Mouse (Mus musculus) lung, adult 2 months (tissue): ENCODE data around the gene Tom1. TPM values are rescaled to one million over a fixed set of nuclear protein-coding genes. Genes with fewer than 3 reads are reported as not detected.
A peak's percentile ranks its signal among the peaks of the same experiment; 100 is the strongest.

Source experiments
- DNase-seq: peaks from one replicate; pipeline ENCODE4 v3.0.0; 2022
- H3K4me1 ChIP-seq: fragments of 200-500 bp; 2 replicates; pipeline ENCODE4 v1.6.1; 2011; ENCODE audit warnings: low read length; ENCODE audit not compliant: control insufficient read depth, insufficient read depth
- H3K4me3 ChIP-seq: fragments of 200-500 bp; replicated peaks from 2 replicates; pipeline ENCODE3; 2011; ENCODE audit warnings: low read depth, mild to moderate bottlenecking, control low read depth, low read length; ENCODE audit errors: extremely low read depth
- CTCF ChIP-seq: fragments of 200-500 bp; IDR thresholded peaks from 2 replicates; pipeline ENCODE4 v1.5.1; 2011; ENCODE audit warnings: mild to moderate bottlenecking, low read length, control low read depth; ENCODE audit not compliant: insufficient read depth
- POLR2A ChIP-seq: fragments of 200-500 bp; IDR thresholded peaks from 2 replicates; pipeline ENCODE4 v1.6.1; 2011; ENCODE audit warnings: low read depth, mild to moderate bottlenecking, control low read depth, low read length, borderline replicate concordance; ENCODE audit errors: extremely low read depth
- WGBS: fragments of 180-500 bp; shearing (Covaris S2); methylation state at CpG from one replicate; pipeline ENCODE4 v1.1.7; 2018; 5-methylcytosine and 5-hydroxymethylcytosine counted together
- polyA plus RNA-seq: library from polyadenylated mRNA; depleted of rRNA; stranded (reverse); fragments of >200 nt; gene quantifications from 2 replicates; pipeline ENCODE4 v1.2.3, GENCODE M21; 2012

The Tom1 gene
- polyA plus RNA-seq, 1 experiment = 66.5 TPM

DNA sequence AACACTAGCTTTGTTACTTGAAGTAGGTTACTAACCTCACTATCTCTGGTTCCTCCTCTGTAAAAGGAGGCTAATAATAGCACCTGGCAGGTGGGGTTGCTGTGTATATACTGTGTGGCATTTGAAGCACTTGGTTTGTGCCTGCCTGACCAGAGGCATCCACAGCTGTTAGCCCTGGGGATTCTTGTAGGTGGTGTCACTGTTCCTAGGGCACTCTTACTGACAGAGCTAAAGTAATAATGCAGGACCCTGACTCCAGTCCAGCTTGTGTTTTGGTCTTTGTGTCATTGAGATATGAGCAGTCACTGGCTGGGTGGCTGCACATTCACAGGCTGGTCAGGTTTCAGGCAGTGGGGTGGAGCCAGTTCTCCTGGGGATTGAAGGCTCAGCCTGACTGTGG is 5.0 kb downstream of the Tom1 start:
- TF ChIP-seq POLR2A = no peak
- TF ChIP-seq CTCF = no peak
- peak; percentile 22 for DNase-seq
- Histone ChIP-seq H3K4me3 (no peak overlapping the region), H3K4me1 (peaks cover 7% of the 10 kb centered on the region)

DNA sequence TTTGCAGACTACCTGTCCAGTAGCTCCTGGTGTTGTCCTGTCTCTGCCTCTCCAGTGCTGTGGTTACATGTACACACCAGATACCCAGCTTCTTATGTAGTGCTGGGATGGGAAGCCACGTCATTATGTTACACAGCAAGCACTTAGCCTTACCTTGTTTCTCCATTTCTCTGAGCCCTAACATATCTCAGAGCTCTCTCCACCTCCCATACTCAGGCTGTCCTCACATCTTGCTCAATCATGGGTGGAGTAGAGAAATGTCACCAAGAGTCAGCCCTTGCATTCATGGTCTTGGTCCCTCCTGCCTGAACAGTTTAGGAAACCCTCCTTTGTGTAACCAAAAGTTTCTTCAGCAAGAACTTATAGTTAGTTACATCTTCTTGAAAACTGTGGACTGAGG is 6.2 kb downstream of the Tom1 start:
- 48% methylated on average over 1 of the region's 1 CpGs for whole genome bisulfite sequencing
- TF ChIP-seq POLR2A (no peak), CTCF (no peak)
- H3K4me1 ChIP-seq = peaks cover 4% of the 10 kb centered on the region; the same call in 1 of the 2 replicates
- H3K4me3 ChIP-seq = no peak overlapping the region
- DNase-seq = no peak

DNA sequence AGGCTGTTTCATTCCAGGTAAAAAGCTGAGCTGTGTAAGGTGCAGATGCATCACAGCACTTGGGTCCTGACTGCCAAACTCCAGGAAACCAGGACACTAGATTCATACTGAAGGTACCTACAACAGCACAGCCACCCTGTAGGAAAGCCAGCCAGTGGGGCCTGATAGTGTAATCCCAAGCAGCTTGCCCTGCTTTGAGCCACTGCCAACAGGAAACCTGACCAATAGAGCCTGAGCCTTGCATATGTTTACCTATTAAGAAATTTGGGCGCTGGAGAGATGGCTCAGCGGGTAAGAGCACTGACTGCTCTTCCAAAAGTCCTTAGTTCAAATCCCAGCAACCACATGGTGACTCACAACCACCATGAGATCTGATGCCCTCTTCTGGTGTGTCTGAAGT is 8.7 kb downstream of the Tom1 start:
- no peak overlapping the region for H3K4me3 ChIP-seq
- WGBS = 23% methylated on average over 2 of the region's 2 CpGs
- DNase-seq = no peak
- TF ChIP-seq POLR2A = no peak
- no peak for TF ChIP-seq CTCF
- peaks cover 4% of the 10 kb centered on the region; the same call in 1 of the 2 replicates for H3K4me1 ChIP-seq

DNA sequence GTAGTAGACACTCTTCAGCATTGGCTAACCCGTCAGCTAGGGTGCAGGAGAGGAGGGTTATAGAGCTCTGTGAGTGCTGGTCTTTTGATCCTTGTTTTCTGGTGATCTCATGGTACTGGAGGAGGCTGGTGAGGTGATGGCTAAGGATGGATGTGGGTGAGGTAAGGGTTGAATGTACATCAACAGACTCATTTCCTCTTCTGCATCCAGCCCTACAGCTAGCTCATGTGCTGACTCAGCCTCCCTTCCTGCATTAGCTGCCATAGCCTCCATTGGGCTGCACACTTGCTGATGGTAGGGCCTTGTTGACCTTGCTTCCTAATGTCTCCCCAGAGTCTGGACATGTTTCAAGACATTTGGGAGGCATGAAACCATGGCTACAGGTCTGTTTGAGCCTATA is 9.5 kb downstream of the Tom1 start:
- no peak overlapping the region for H3K4me3 ChIP-seq
- 83% methylated on average over 1 of the region's 1 CpGs for WGBS
- no peak for DNase-seq
- H3K4me1 ChIP-seq = peaks cover 4% of the 10 kb centered on the region; the same call in 1 of the 2 replicates
- TF ChIP-seq CTCF (no peak), POLR2A (no peak)

DNA sequence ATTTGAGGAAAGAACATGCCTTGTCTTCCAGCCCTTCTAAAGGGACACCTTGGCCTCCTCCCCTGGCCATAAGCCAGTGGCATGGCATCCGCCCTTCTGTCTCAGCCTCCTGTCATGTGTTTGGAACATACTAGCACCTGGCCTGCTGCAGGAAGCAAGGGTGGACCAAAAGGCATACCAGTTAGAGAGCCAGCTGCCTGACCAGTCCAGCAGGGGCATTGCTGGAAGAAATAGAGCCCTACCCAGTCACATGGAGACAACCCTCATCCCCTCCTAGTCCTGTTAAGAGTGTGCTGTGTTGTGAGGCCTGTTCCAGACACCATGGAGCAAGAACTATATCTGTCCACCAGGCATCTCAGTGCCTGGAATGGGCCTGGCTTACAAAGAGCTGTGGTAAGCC is 12.8 kb downstream of the Tom1 start:
- TF ChIP-seq CTCF = no peak
- no peak for TF ChIP-seq POLR2A
- Histone ChIP-seq H3K4me1 (no peaks in the 10 kb centered on the region), H3K4me3 (no peak overlapping the region)
- DNase-seq = no peak
- WGBS = 83% methylated on average over 1 of the region's 1 CpGs

DNA sequence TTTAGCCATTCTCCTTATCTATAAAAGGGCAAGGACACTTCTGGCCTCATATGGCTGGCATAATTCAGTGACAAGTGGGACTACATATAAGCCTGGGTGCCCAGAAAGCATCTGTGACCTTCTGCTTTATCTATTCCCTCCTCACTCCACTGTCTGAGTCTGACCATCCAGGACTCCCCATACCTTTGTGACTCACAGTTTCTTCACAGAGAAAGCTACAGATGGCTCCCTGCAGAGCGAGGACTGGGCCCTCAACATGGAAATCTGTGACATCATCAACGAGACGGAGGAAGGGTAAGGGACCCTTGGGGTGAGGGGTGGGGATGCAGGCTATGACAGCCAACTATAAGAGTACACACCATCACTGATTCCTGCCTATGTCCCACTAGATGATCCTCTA is 14.3 kb downstream of the Tom1 start:
- no peak for TF ChIP-seq CTCF
- no peak for TF ChIP-seq POLR2A
- Histone ChIP-seq H3K4me1 (no peaks in the 10 kb centered on the region), H3K4me3 (no peak overlapping the region)
- whole genome bisulfite sequencing = 93% methylated on average over 3 of the region's 3 CpGs
- DNase-seq = no peak

DNA sequence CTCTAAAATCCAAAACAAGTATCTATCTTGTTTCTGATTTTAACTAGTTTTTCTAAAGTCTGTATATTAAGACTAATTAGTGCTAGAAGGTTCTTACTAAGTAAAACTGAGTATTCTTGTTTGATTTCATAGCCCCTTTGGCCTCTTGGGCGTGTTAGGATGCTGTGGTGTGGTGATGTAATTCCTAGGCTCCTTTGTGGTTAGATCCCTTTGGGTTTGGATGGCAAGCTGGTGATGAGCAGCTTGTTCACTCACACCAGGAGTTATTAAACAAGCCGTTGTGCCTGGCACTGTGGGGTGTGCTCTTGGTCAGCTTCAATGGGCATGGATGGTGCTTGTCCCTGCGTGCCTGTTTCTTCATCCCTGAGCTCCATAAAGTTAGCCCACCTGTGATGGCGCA is 19.8 kb downstream of the Tom1 start:
- 89% methylated on average over 4 of the region's 4 CpGs for WGBS
- H3K4me3 ChIP-seq = no peak overlapping the region
- TF ChIP-seq CTCF (no peak), POLR2A (no peak)
- no peaks in the 10 kb centered on the region for H3K4me1 ChIP-seq
- DNase-seq = no peak

DNA sequence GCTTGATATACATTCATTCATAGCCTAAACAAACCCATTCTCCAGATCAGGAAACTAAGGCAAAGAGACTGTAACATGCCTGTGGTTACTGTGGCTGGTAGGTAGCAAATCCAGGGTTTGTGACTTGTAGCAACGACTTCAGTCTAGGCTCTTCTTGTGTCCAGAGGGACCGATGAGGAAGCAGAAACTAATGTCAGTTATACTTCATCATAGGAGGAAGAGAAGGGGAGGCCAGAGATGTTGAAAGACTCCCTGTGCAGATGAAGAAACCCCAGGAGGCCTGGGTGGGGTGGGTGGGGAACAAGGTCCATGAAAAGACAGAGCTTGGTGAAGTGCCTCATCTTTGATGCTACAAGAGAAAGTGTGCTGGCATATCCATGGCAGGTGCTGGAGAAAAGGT is 22.2 kb downstream of the Tom1 start:
- WGBS = 78% methylated on average over 2 of the region's 2 CpGs
- TF ChIP-seq POLR2A (no peak), CTCF (no peak)
- no peaks in the 10 kb centered on the region for H3K4me1 ChIP-seq
- DNase-seq = no peak
- H3K4me3 ChIP-seq = no peak overlapping the region

DNA sequence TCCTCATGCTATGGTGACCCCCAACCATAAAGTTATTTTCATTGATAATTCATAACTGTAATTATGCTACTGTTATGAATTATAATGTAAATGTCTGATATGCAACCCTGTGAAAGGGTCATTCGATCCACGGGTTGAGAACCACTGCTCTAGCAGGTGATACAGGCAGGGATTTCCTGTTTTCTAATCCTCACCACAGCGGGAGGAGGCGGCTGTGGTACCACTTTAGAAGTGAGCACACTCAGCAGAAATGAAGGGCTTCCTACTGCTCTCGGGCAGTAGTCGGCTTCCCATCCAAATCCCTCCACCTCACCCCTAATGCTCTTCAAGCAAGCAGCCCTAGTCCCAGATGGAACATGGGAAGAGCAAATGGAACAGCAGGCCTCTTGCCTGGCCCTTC is 26.5 kb downstream of the Tom1 start:
- no peaks in the 10 kb centered on the region for H3K4me1 ChIP-seq
- no peak for TF ChIP-seq CTCF
- TF ChIP-seq POLR2A = no peak
- no peak for DNase-seq
- H3K4me3 ChIP-seq = no peak overlapping the region
- WGBS = 73% methylated on average over 6 of the region's 6 CpGs

DNA sequence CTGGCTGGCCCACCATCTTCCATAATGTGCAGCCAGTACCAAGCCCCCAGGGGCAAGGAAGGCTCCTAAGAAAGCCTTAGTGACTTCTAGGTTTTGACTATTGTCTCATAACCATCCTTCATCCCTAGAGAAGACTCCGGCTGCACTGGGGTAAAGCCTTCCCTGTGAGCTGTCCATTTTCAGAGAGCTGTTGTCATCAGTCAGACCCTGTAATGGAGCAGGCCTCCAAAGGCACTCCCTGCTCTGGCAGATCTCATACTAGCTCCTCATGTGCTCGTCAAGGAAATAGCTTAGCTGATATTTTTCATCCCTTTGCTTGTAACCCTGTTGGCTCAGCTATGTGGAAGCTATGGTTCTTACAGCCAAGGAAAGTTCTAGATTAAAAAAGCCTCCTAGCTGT is 27.3 kb downstream of the Tom1 start:
- no peaks in the 10 kb centered on the region for H3K4me1 ChIP-seq
- WGBS = 82% methylated on average over 2 of the region's 2 CpGs
- no peak overlapping the region for H3K4me3 ChIP-seq
- no peak for DNase-seq
- TF ChIP-seq POLR2A (no peak), CTCF (no peak)
